Comparison of ENCODE assay signal across 24 mouse cellular contexts in genomic region chr4:89272961-89273540, GRCm38 (mm10). TPM values are rescaled to one million over a fixed set of nuclear protein-coding genes. Genes with fewer than 3 reads are reported as not detected.
DNase-seq lines count a peak whose midpoint lies in the region; ATAC-seq and TF ChIP-seq lines count a peak whose summit lies in the region.
"Had no signal": no experiment of that assay in that cellular context is flagged by ENCODE, and none has a peak within 500 bp of the region (broad histone marks: within the 10 kb centered on the region; RNA-seq: fewer than 3 reads in every experiment).

No protein-coding gene starts in this region.

- ATAC-seq in forebrain, embryonic 11.5 days (replicated peaks; ENCODE audit: low FRiP score): peak; percentile 11; the same call in 1 of the 2 replicates
- ATAC-seq in forebrain, embryonic 15.5 days (replicated peaks): no peak
- ATAC-seq in midbrain, embryonic 11.5 days (ENCODE audit: low FRiP score): peak; percentile 18; the same call in 1 of the 2 replicates
- no peak for ATAC-seq in midbrain, postnatal 0 days (ENCODE audit: low FRiP score)
- ATAC-seq in megakaryocyte, adult 5-6 weeks (ENCODE audit: poor library complexity, severe bottlenecking): peak; percentile 19
- ATAC-seq: liver, embryonic 12.5 days had no signal

- no peak overlapping the region for H3K27ac ChIP-seq in forebrain, embryonic 11.5 days (ENCODE audit: low read depth, low read length)
- H3K27ac ChIP-seq in forebrain, embryonic 15.5 days (replicated peaks): no peak overlapping the region
- no peak overlapping the region for H3K27ac ChIP-seq in midbrain, embryonic 11.5 days (ENCODE audit: low read depth, low read length)
- H3K27ac ChIP-seq in midbrain, postnatal 0 days (ENCODE audit: low read depth, low read length): no peak overlapping the region
- no peak overlapping the region for H3K27ac ChIP-seq in ES-E14 (ENCODE audit: insufficient read depth, low read depth, low read length, poor library complexity, severe bottlenecking)
- H3K27ac ChIP-seq: embryonic facial prominence, embryonic 13.5 days; gastrocnemius, adult 2 months; hindbrain, embryonic 15.5 days; liver, embryonic 12.5 days had no signal

- in situ Hi-C loops in ES-E14 (cut with MboI; ENCODE audit: low sequenced_read_pairs in 2 of 2, unreplicated experiment in 2 of 2): no loop called here

- no peaks in the 10 kb centered on the region for H3K9me3 ChIP-seq in forebrain, embryonic 11.5 days (ENCODE audit: control insufficient read depth, low read length)
- no peaks in the 10 kb centered on the region for H3K9me3 ChIP-seq in forebrain, embryonic 15.5 days
- H3K9me3 ChIP-seq in midbrain, embryonic 11.5 days (ENCODE audit: control insufficient read depth, low read length): no peaks in the 10 kb centered on the region
- no peaks in the 10 kb centered on the region for H3K9me3 ChIP-seq in midbrain, postnatal 0 days (ENCODE audit: low read length)
- no peaks in the 10 kb centered on the region for H3K9me3 ChIP-seq in ES-E14 (ENCODE audit: control insufficient read depth, insufficient read depth, low read depth, low read length)
- H3K9me3 ChIP-seq: embryonic facial prominence, embryonic 13.5 days; hindbrain, embryonic 15.5 days; liver, embryonic 12.5 days had no signal

- peaks cover 72% of the 10 kb centered on the region for H3K27me3 ChIP-seq in forebrain, embryonic 11.5 days (ENCODE audit: control insufficient read depth, insufficient read depth, low read length)
- H3K27me3 ChIP-seq in forebrain, embryonic 15.5 days: peaks cover 89% of the 10 kb centered on the region
- peaks cover 77% of the 10 kb centered on the region for H3K27me3 ChIP-seq in midbrain, embryonic 11.5 days (ENCODE audit: control insufficient read depth, insufficient read depth, low read length)
- H3K27me3 ChIP-seq in midbrain, postnatal 0 days (ENCODE audit: insufficient read depth, low read length): peaks cover 66% of the 10 kb centered on the region

- H3K4me3 ChIP-seq in forebrain, embryonic 11.5 days (ENCODE audit: low read depth, low read length): no peak overlapping the region
- no peak overlapping the region for H3K4me3 ChIP-seq in forebrain, embryonic 15.5 days
- no peak overlapping the region for H3K4me3 ChIP-seq in midbrain, embryonic 11.5 days (ENCODE audit: low read depth, low read length)
- no peak overlapping the region for H3K4me3 ChIP-seq in midbrain, postnatal 0 days (ENCODE audit: low read depth, low read length)
- H3K4me3 ChIP-seq in ES-E14 (ENCODE audit: insufficient read depth in 1 of 2, low read depth in 1 of 2, low read length in 2 of 2, poor library complexity in 1 of 2, severe bottlenecking in 1 of 2): peak overlapping the region; percentile 3 to 46; a peak in 1 of 4 replicates
- H3K4me3 ChIP-seq: embryonic facial prominence, embryonic 13.5 days; gastrocnemius, adult 2 months; hindbrain, embryonic 15.5 days; liver, embryonic 12.5 days had no signal

- DNase-seq in forebrain, embryonic 11.5 days (ENCODE audit: low spot score): no peak
- peak; percentile 94 for DNase-seq in midbrain, embryonic 11.5 days (ENCODE audit: low spot score, missing footprints)
- DNase-seq in midbrain, postnatal 0 days (ENCODE audit: low spot score): no peak
- no peak for DNase-seq in ES-E14 (ENCODE audit: low read depth, low spot score)
- no peak for DNase-seq in left cerebral cortex, adult 11 months (ENCODE audit: low spot score)
- no peak for DNase-seq in left cerebral cortex, adult 9 months (ENCODE audit: low spot score in 2 of 2)
- DNase-seq: adrenal gland, postnatal 14 days; cerebellum, adult 9-11 months; gastrocnemius, adult 2 months; heart, adult 11 months; kidney, adult 8-10 months; kidney, postnatal 4 days; lung, postnatal 10 days; right cerebral cortex, postnatal 14 days; thymus, adult 2 months had no signal

- H3K36me3 ChIP-seq in forebrain, embryonic 11.5 days (ENCODE audit: control insufficient read depth, insufficient read depth, low read length): no peaks in the 10 kb centered on the region
- no peaks in the 10 kb centered on the region for H3K36me3 ChIP-seq in forebrain, embryonic 15.5 days
- H3K36me3 ChIP-seq in midbrain, embryonic 11.5 days (ENCODE audit: control insufficient read depth, insufficient read depth, low read length): no peaks in the 10 kb centered on the region
- H3K36me3 ChIP-seq in midbrain, postnatal 0 days (ENCODE audit: insufficient read depth, low read length): no peaks in the 10 kb centered on the region
- no peaks in the 10 kb centered on the region for H3K36me3 ChIP-seq in ES-E14 (ENCODE audit: control insufficient read depth, insufficient read depth, low read length, poor library complexity, severe bottlenecking)
- H3K36me3 ChIP-seq: embryonic facial prominence, embryonic 13.5 days; G1E; hindbrain, embryonic 15.5 days; liver, embryonic 12.5 days had no signal

- no peak overlapping the region for H3K9ac ChIP-seq in forebrain, embryonic 11.5 days (ENCODE audit: low read length)
- no peak overlapping the region for H3K9ac ChIP-seq in forebrain, embryonic 15.5 days (replicated peaks)
- H3K9ac ChIP-seq in midbrain, embryonic 11.5 days (ENCODE audit: low read length): no peak overlapping the region
- H3K9ac ChIP-seq in midbrain, postnatal 0 days (replicated peaks; ENCODE audit: low read length, poor library complexity, severe bottlenecking): no peak overlapping the region
- H3K9ac ChIP-seq in ES-E14 (ENCODE audit: insufficient read depth, low read depth, low read length, poor library complexity, severe bottlenecking): no peak overlapping the region
- H3K9ac ChIP-seq: embryonic facial prominence, embryonic 13.5 days; hindbrain, embryonic 15.5 days; liver, embryonic 12.5 days had no signal

- H3K4me1 ChIP-seq in forebrain, embryonic 11.5 days (replicated peaks; ENCODE audit: control insufficient read depth, insufficient read depth, low read length): peaks cover 2% of the 10 kb centered on the region; the same call in 1 of the 2 replicates
- no peaks in the 10 kb centered on the region for H3K4me1 ChIP-seq in forebrain, embryonic 15.5 days
- no peaks in the 10 kb centered on the region for H3K4me1 ChIP-seq in midbrain, embryonic 11.5 days (ENCODE audit: control insufficient read depth, insufficient read depth, low read length)
- no peaks in the 10 kb centered on the region for H3K4me1 ChIP-seq in midbrain, postnatal 0 days (ENCODE audit: insufficient read depth, low read length)
- H3K4me1 ChIP-seq in ES-E14 (ENCODE audit: control insufficient read depth in 2 of 2, insufficient read depth in 2 of 2, low read length in 2 of 2, poor library complexity in 1 of 2): peaks cover 0 to 8% of the 10 kb centered on the region in 2 experiments; a peak in 2 of 4 replicates
- H3K4me1 ChIP-seq: embryonic facial prominence, embryonic 13.5 days; hindbrain, embryonic 15.5 days; liver, embryonic 12.5 days had no signal

- peak overlapping the region; percentile 11; the same call in 1 of the 2 replicates for H3K4me2 ChIP-seq in forebrain, embryonic 11.5 days (ENCODE audit: low read depth, low read length, severe bottlenecking)
- no peak overlapping the region for H3K4me2 ChIP-seq in forebrain, embryonic 15.5 days (replicated peaks)
- no peak overlapping the region for H3K4me2 ChIP-seq in midbrain, embryonic 11.5 days
- no peak overlapping the region for H3K4me2 ChIP-seq in midbrain, postnatal 0 days (ENCODE audit: low read depth, low read length, poor library complexity, severe bottlenecking)
- H3K4me2 ChIP-seq: embryonic facial prominence, embryonic 13.5 days; hindbrain, embryonic 15.5 days; liver, embryonic 12.5 days had no signal

- no peak for TF ChIP-seq CTCF in midbrain, postnatal 0 days (IDR thresholded peaks at IDR 0.05)

- WGBS in forebrain, embryonic 11.5 days: under 1% methylated on average over 20 of the region's 20 CpGs
- 0% methylated on average over 20 of the region's 20 CpGs for WGBS in forebrain, embryonic 15.5 days
- WGBS in midbrain, embryonic 11.5 days: under 1% methylated on average over 20 of the region's 20 CpGs
- WGBS in midbrain, postnatal 0 days: under 1% methylated on average over 20 of the region's 20 CpGs

TF ChIP-seq in ES-E14, 5 proteins besides CTCF, POLR2A, EP300 and RAD21:
- TF ChIP-seq HCFC1 (IDR thresholded peaks at IDR 0.05; ENCODE audit: borderline replicate concordance, insufficient read depth, low read length): no peak
- TF ChIP-seq CHD2 (IDR thresholded peaks at IDR 0.05; ENCODE audit: low read depth, low read length): no peak
- TF ChIP-seq ZNF384 (IDR thresholded peaks at IDR 0.05; ENCODE audit: low read depth, low read length): no peak
- no peak for TF ChIP-seq ZC3H11A (IDR thresholded peaks at IDR 0.05; ENCODE audit: borderline replicate concordance, low read depth, low read length)
- no peak for TF ChIP-seq MAFK (IDR thresholded peaks at IDR 0.05; ENCODE audit: insufficient read depth, low read depth, low read length)

RNA-seq across cellular contexts. Expression of gene Cdkn2a, which starts 21.4 kb away (rescaled TPM):
- polyA plus RNA-seq in forebrain, embryonic 11.5 days (2014; fragmentation: Nextera tagmentation; extraction: Ambion mirVana): not detected in 2 replicates
- polyA plus RNA-seq in forebrain, embryonic 15.5 days (2015; fragmentation: Nextera tagmentation; extraction: Ambion mirVana): not detected in 2 replicates
- polyA plus RNA-seq in midbrain, embryonic 11.5 days (2014; fragmentation: Nextera tagmentation; extraction: Ambion mirVana): not detected in 2 replicates
- not detected in 2 replicates for total RNA-seq in midbrain, postnatal 0 days (2014; rRNA removed)
- not detected in 2 replicates for polyA plus RNA-seq in midbrain, postnatal 0 days (2015; fragmentation: Nextera tagmentation; extraction: Ambion mirVana)
- 26.9 and 53.4 TPM in 2 replicates for total RNA-seq in ES-E14 (2012; rRNA removed)
- not detected in 2 replicates for total RNA-seq in megakaryocyte, adult 5-6 weeks (2015)
- not detected in 2 replicates for total RNA-seq in megakaryocyte, adult 5-6 weeks (2017)
- total RNA-seq: G1E; gastrocnemius, adult 2 months; monocyte, adult 5-6 weeks; neutrophil, adult 5-6 weeks had no signal
- polyA plus RNA-seq: embryonic facial prominence, embryonic 13.5 days; G1E; heart, postnatal 0 days; hindbrain, embryonic 15.5 days; liver, embryonic 12.5 days had no signal

RNA-seq across cellular contexts. Expression of gene Cdkn2b, which starts 37.8 kb away (rescaled TPM):
- polyA plus RNA-seq in forebrain, embryonic 11.5 days (2014; fragmentation: Nextera tagmentation; extraction: Ambion mirVana): 0.19 and 0.31 TPM in 2 replicates
- polyA plus RNA-seq in forebrain, embryonic 15.5 days (2015; fragmentation: Nextera tagmentation; extraction: Ambion mirVana): 0.76 and 0.83 TPM in 2 replicates
- polyA plus RNA-seq in midbrain, embryonic 11.5 days (2014; fragmentation: Nextera tagmentation; extraction: Ambion mirVana): 0.15 TPM in 1 of 2 replicates, not detected in the other
- total RNA-seq in midbrain, postnatal 0 days (2014; rRNA removed): 1.2 and 4.2 TPM in 2 replicates
- 2.1 and 2.8 TPM in 2 replicates for polyA plus RNA-seq in midbrain, postnatal 0 days (2015; fragmentation: Nextera tagmentation; extraction: Ambion mirVana)
- 13.4 and 34.3 TPM in 2 replicates for total RNA-seq in ES-E14 (2012; rRNA removed)
- not detected in 2 replicates for total RNA-seq in megakaryocyte, adult 5-6 weeks (2015)
- total RNA-seq in megakaryocyte, adult 5-6 weeks (2017): 0.41 TPM in 1 of 2 replicates, not detected in the other
- total RNA-seq: monocyte, adult 5-6 weeks; neutrophil, adult 5-6 weeks had no signal
- polyA plus RNA-seq: G1E had no signal

Comparison
In these comparisons a context has a peak if more than half of its experiments do, and no peak if none do; other contexts are left out.
1. ATAC-seq: peak in forebrain, embryonic 11.5 days (single experiment), midbrain, embryonic 11.5 days (single experiment) and megakaryocyte, adult 5-6 weeks (single experiment); none in forebrain, embryonic 15.5 days (single experiment) and midbrain, postnatal 0 days (single experiment).
2. H3K4me3 ChIP-seq: peak in ES-E14 (2 of 2); none in forebrain, embryonic 11.5 days (single experiment), forebrain, embryonic 15.5 days (single experiment), midbrain, embryonic 11.5 days (single experiment) and midbrain, postnatal 0 days (single experiment).